Mouse (Mus musculus) ES-E14 (cell line): ENCODE measurements around the gene Fli1.

Experiments
- CHD2 ChIP-seq: IDR thresholded peaks from 2 replicates; pipeline ENCODE4 v1.6.1; 2014; ENCODE audit warnings: mild to moderate bottlenecking, low read depth, low read length, inconsistent platforms
- MAFK ChIP-seq: IDR thresholded peaks from 2 replicates; pipeline ENCODE4 v1.6.1; 2014; ENCODE audit warnings: mild to moderate bottlenecking, low read depth, low read length, inconsistent platforms; ENCODE audit not compliant: insufficient read depth
- ZNF384 ChIP-seq: IDR thresholded peaks from 2 replicates; pipeline ENCODE4 v1.6.1; 2012; ENCODE audit warnings: low read depth, low read length, inconsistent platforms

GRCm38 (mm10) chr9:32559859-32560258 lies 17.2 kb upstream of the Fli1 start:
- TF ChIP-seq CHD2 (no peak), MAFK (no peak), ZNF384 (no peak)
